Mouse (Mus musculus) NIH3T3 (cell line): Measurements from ENCODE around the gene Cbr4.

Source experiments
- DNase-seq: peaks from one replicate; pipeline ENCODE4 v3.0.0-alpha.2; 2012; ENCODE audit warnings: low read depth

Gene Cbr4

GRCm38 (mm10) chr8:61488631-61489030, 1.1 kb downstream of the Cbr4 start:
- DNase-seq: no peak

- DNase-seq: peak; percentile 15
These were observed 9.6 kb downstream of the Cbr4 start for GRCm38 (mm10) chr8:61497110-61497509.

GRCm38 (mm10) chr8:61499035-61499434, 11.5 kb downstream of the Cbr4 start:
- peak; percentile 65 for DNase-seq

GRCm38 (mm10) chr8:61500914-61501313, 13.4 kb downstream of the Cbr4 start:
- DNase-seq: peak; percentile 51

- DNase-seq: no peak
These were observed 14.7 kb downstream of the Cbr4 start for GRCm38 (mm10) chr8:61502277-61502676.

GRCm38 (mm10) chr8:61515110-61515930, 27.8 kb downstream of the Cbr4 start:
- DNase-seq: no peak

- peak; percentile 87 for DNase-seq
These were observed 28.6 kb downstream of the Cbr4 start for GRCm38 (mm10) chr8:61515931-61516744.

GRCm38 (mm10) chr8:61516745-61517501, 29.4 kb downstream of the Cbr4 start:
- no peak for DNase-seq

GRCm38 (mm10) chr8:61517502-61518185, 30.1 kb downstream of the Cbr4 start:
- DNase-seq: no peak

GRCm38 (mm10) chr8:61522132-61522531, 34.6 kb downstream of the Cbr4 start:
- peak; percentile 76 for DNase-seq

- DNase-seq: no peak
These were observed 39.5 kb downstream of the Cbr4 start for GRCm38 (mm10) chr8:61527037-61527436.

- DNase-seq: no peak
These were observed 40.7 kb downstream of the Cbr4 start for GRCm38 (mm10) chr8:61528197-61528596.

GRCm38 (mm10) chr8:61528642-61529041, 41.1 kb downstream of the Cbr4 start:
- DNase-seq: no peak

GRCm38 (mm10) chr8:61531944-61532795, 44.6 kb downstream of the Cbr4 start:
- DNase-seq: peak; percentile 37

- DNase-seq: no peak
These were observed 45.3 kb downstream of the Cbr4 start for GRCm38 (mm10) chr8:61532831-61533230.

- DNase-seq: no peak
These were observed 45.9 kb downstream of the Cbr4 start for GRCm38 (mm10) chr8:61533356-61533926.

- no peak for DNase-seq
These were observed 47.9 kb downstream of the Cbr4 start for GRCm38 (mm10) chr8:61535472-61535871.

- DNase-seq: peak; percentile 37
These were observed 49.9 kb downstream of the Cbr4 start for GRCm38 (mm10) chr8:61537471-61537870.

- peak; percentile 96 for DNase-seq
These were observed 52.4 kb downstream of the Cbr4 start for GRCm38 (mm10) chr8:61539828-61540500.

GRCm38 (mm10) chr8:61549585-61549984, 62.1 kb downstream of the Cbr4 start:
- no peak for DNase-seq
